Comparison of ENCODE assay signal across 10 mouse cellular contexts in the genomic region with DNA sequence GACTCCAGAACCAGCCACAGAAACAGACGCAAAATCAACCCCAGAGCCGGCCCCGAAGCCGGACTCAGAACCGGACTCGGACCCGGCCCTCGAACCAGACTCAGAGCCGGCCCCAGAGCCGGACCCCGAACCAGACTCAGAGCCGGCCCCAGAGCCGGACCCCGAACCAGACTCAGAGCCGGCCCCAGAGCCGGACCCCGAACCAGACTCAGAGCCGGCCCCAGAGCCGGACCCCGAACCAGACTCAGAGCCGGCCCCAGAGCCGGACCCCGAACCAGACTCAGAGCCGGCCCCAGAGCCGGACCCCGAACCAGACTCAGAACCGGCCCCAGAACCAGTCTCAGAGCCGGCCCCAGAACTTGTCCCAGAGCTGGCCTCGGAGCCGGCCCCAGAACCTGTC. TPM values are rescaled to one million over a fixed set of nuclear protein-coding genes. Genes with fewer than 3 reads are reported as not detected.
DNase-seq lines count a peak whose midpoint lies in the region; ATAC-seq and TF ChIP-seq lines count a peak whose summit lies in the region.
"Not testable (repeated sequence)": the region's sequence is repeated elsewhere in the genome, so short reads cannot be mapped to it uniquely, and the experiment has no call there.
"Had no signal": no experiment of that assay in that cellular context is flagged by ENCODE, and none has a peak within 500 bp of the region (broad histone marks: within the 10 kb centered on the region; RNA-seq: fewer than 3 reads in every experiment).

A gene (plus strand): TSS at position 301 of the 400 bp plus-strand sequence.

- not testable (repeated sequence) for TF ChIP-seq CTCF in cortical plate, adult 2 months (IDR thresholded peaks at IDR 0.05; ENCODE audit: extremely low read depth, insufficient read depth, low read length); lung, embryonic 14.5 days (IDR thresholded peaks at IDR 0.05; ENCODE audit: low read depth); midbrain, postnatal 0 days (IDR thresholded peaks at IDR 0.05); testis, adult 2 months (IDR thresholded peaks at IDR 0.05; ENCODE audit: control insufficient read depth, insufficient read depth, insufficient replicate concordance, low read depth, low read length)

- H3K9ac ChIP-seq in forebrain, embryonic 14.5 days (ENCODE audit: low read length); heart, embryonic 16.5 days (ENCODE audit: low read length); intestine, embryonic 16.5 days (ENCODE audit: low read depth, low read length); limb, embryonic 13.5 days; lung, embryonic 14.5 days; midbrain, postnatal 0 days (replicated peaks; ENCODE audit: low read length, poor library complexity, severe bottlenecking): not testable (repeated sequence)

- not testable (repeated sequence) for TF ChIP-seq POLR2A in cortical plate, adult 2 months (IDR thresholded peaks at IDR 0.05; ENCODE audit: extremely low read depth, insufficient read depth, low read length); testis, adult 2 months (IDR thresholded peaks at IDR 0.05; ENCODE audit: control insufficient read depth, low read depth, low read length)

- not testable (repeated sequence) for H3K9me3 ChIP-seq in forebrain, embryonic 14.5 days (replicated peaks; ENCODE audit: control insufficient read depth, low read length); heart, embryonic 16.5 days (replicated peaks; ENCODE audit: control insufficient read depth, low read length); intestine, embryonic 16.5 days (ENCODE audit: control insufficient read depth, low read length); limb, embryonic 13.5 days; lung, embryonic 14.5 days (ENCODE audit: low read depth, low read length); midbrain, postnatal 0 days (ENCODE audit: low read length)

- H3K4me2 ChIP-seq in forebrain, embryonic 14.5 days (ENCODE audit: low read length): peak within 1 kb of the TSS; percentile 55
- peak within 1 kb of the TSS; percentile 66 for H3K4me2 ChIP-seq in heart, embryonic 16.5 days (ENCODE audit: low read depth, low read length)
- H3K4me2 ChIP-seq in intestine, embryonic 16.5 days (ENCODE audit: low read depth, low read length): peak within 1 kb of the TSS; percentile 57
- H3K4me2 ChIP-seq in limb, embryonic 13.5 days (replicated peaks): peak within 1 kb of the TSS; percentile 63
- peak within 1 kb of the TSS; percentile 57 for H3K4me2 ChIP-seq in lung, embryonic 14.5 days
- H3K4me2 ChIP-seq in midbrain, postnatal 0 days (ENCODE audit: low read depth, low read length, poor library complexity, severe bottlenecking): peak within 1 kb of the TSS; percentile 54

- not testable (repeated sequence) for H3K36me3 ChIP-seq in forebrain, embryonic 14.5 days (ENCODE audit: control insufficient read depth, insufficient read depth, low read length); heart, embryonic 16.5 days (ENCODE audit: control insufficient read depth, insufficient read depth); intestine, embryonic 16.5 days (ENCODE audit: control insufficient read depth, insufficient read depth, low read length); limb, embryonic 13.5 days; lung, embryonic 14.5 days (ENCODE audit: insufficient read depth); midbrain, postnatal 0 days (ENCODE audit: insufficient read depth, low read length); testis, adult 2 months (ENCODE audit: control insufficient read depth, insufficient read depth, low read length)

- not testable (repeated sequence) for DNase-seq in forebrain, embryonic 14.5 days (ENCODE audit: low spot score); lung, embryonic 14.5 days; midbrain, postnatal 0 days (ENCODE audit: low spot score)

- not testable (repeated sequence) for H3K27me3 ChIP-seq in forebrain, embryonic 14.5 days (replicated peaks; ENCODE audit: control insufficient read depth, insufficient read depth, low read length); heart, embryonic 16.5 days (ENCODE audit: control insufficient read depth, insufficient read depth, low read length); intestine, embryonic 16.5 days (replicated peaks; ENCODE audit: control insufficient read depth, insufficient read depth, low read length); lung, embryonic 14.5 days (ENCODE audit: insufficient read depth, low read length); midbrain, postnatal 0 days (ENCODE audit: insufficient read depth, low read length); testis, adult 2 months (ENCODE audit: control insufficient read depth, insufficient read depth, low read length)
- H3K27me3 ChIP-seq in limb, embryonic 13.5 days: peaks cover 34% of the 10 kb centered on the region

- not testable (repeated sequence) for ATAC-seq in forebrain, embryonic 14.5 days; heart, embryonic 16.5 days (replicated peaks; ENCODE audit: extremely low read depth, insufficient read depth, low FRiP score); intestine, embryonic 16.5 days; limb, embryonic 13.5 days (ENCODE audit: low FRiP score, low read depth); lung, embryonic 14.5 days (ENCODE audit: insufficient read depth); midbrain, postnatal 0 days (ENCODE audit: low FRiP score)

- peak within 1 kb of the TSS; percentile 31 for H3K4me3 ChIP-seq in cortical plate, adult 2 months (ENCODE audit: insufficient read depth, low read length)
- H3K4me3 ChIP-seq in forebrain, embryonic 14.5 days (ENCODE audit: low read depth, low read length): peak within 1 kb of the TSS; percentile 32
- H3K4me3 ChIP-seq in heart, embryonic 16.5 days (ENCODE audit: low read length): peak within 1 kb of the TSS; percentile 46
- peak within 1 kb of the TSS; percentile 38 for H3K4me3 ChIP-seq in intestine, embryonic 16.5 days (ENCODE audit: low read length)
- peak within 1 kb of the TSS; percentile 41 for H3K4me3 ChIP-seq in limb, embryonic 13.5 days
- peak within 1 kb of the TSS; percentile 32 for H3K4me3 ChIP-seq in lung, embryonic 14.5 days (ENCODE audit: low read depth, low read length)
- peak within 1 kb of the TSS; percentile 36 for H3K4me3 ChIP-seq in midbrain, postnatal 0 days (ENCODE audit: low read depth, low read length)
- H3K4me3 ChIP-seq in testis, adult 2 months (ENCODE audit: control insufficient read depth, low read depth, low read length): peak within 1 kb of the TSS; percentile 20

- WGBS in forebrain, embryonic 14.5 days: 50% methylated on average over 21 of the region's 30 CpGs
- 16% methylated on average over 16 of the region's 30 CpGs for WGBS in heart, embryonic 16.5 days
- 31% methylated on average over 14 of the region's 30 CpGs for WGBS in intestine, embryonic 16.5 days
- WGBS in limb, embryonic 13.5 days: 35% methylated on average over 19 of the region's 30 CpGs
- WGBS in lung, embryonic 14.5 days: 18% methylated on average over 18 of the region's 30 CpGs
- WGBS in midbrain, postnatal 0 days: 33% methylated on average over 18 of the region's 30 CpGs

- not testable (repeated sequence) for H3K27ac ChIP-seq in cortical plate, adult 2 months (ENCODE audit: insufficient read depth, low read length); forebrain, embryonic 14.5 days (ENCODE audit: low read depth, low read length); heart, embryonic 16.5 days (ENCODE audit: low read length); intestine, embryonic 16.5 days (ENCODE audit: low read length); limb, embryonic 13.5 days; lung, embryonic 14.5 days (ENCODE audit: low read depth); midbrain, postnatal 0 days (ENCODE audit: low read depth, low read length); testis, adult 2 months (ENCODE audit: control insufficient read depth, insufficient read depth, low read depth, low read length)

- not testable (repeated sequence) for H3K4me1 ChIP-seq in cortical plate, adult 2 months (ENCODE audit: control insufficient read depth, insufficient read depth, low read length); forebrain, embryonic 14.5 days (ENCODE audit: control insufficient read depth, insufficient read depth, low read length); heart, embryonic 16.5 days (ENCODE audit: control insufficient read depth, insufficient read depth, low read length); intestine, embryonic 16.5 days (ENCODE audit: control insufficient read depth, insufficient read depth, low read length); limb, embryonic 13.5 days; lung, embryonic 14.5 days (ENCODE audit: insufficient read depth); midbrain, postnatal 0 days (ENCODE audit: insufficient read depth, low read length)
- H3K4me1 ChIP-seq in testis, adult 2 months (ENCODE audit: control insufficient read depth, insufficient read depth, low read length): peaks cover 15% of the 10 kb centered on the region; the same call in 1 of the 2 replicates

RNA-seq across cellular contexts. Expression of the gene that starts here (rescaled TPM):
- polyA plus RNA-seq in cortical plate, adult 2 months (2012; rRNA removed): 0.10 and 0.13 TPM in 2 replicates
- 0.67 and 0.68 TPM in 2 replicates for polyA plus RNA-seq in forebrain, embryonic 14.5 days (2014; fragmentation: Nextera tagmentation; extraction: Ambion mirVana)
- polyA plus RNA-seq in heart, embryonic 16.5 days (2015; fragmentation: Nextera tagmentation; extraction: Ambion mirVana): 1.7 and 2.1 TPM in 2 replicates
- polyA plus RNA-seq in intestine, embryonic 16.5 days (2015; fragmentation: Nextera tagmentation; extraction: Ambion mirVana): 0.05 and 0.09 TPM in 2 replicates
- polyA plus RNA-seq in limb, embryonic 13.5 days (2015; fragmentation: Nextera tagmentation; extraction: Ambion mirVana): 0.41 and 0.62 TPM in 2 replicates
- 1.5 and 1.7 TPM in 2 replicates for polyA plus RNA-seq in lung, embryonic 14.5 days (2014; fragmentation: Nextera tagmentation; extraction: Ambion mirVana)
- total RNA-seq in midbrain, postnatal 0 days (2014; rRNA removed): 7.9 and 8.1 TPM in 2 replicates
- polyA plus RNA-seq in midbrain, postnatal 0 days (2015; fragmentation: Nextera tagmentation; extraction: Ambion mirVana): 2.8 and 3.0 TPM in 2 replicates
- polyA plus RNA-seq in testis, adult 2 months (2012; rRNA removed): 0.04 TPM in 2 replicates
- total RNA-seq: monocyte, adult 5-6 weeks had no signal
- polyA plus RNA-seq: CD4-positive, CD25-positive, alpha-beta regulatory T cell, adult 4 months had no signal
